Mouse (Mus musculus): ENCODE data around the gene A930004D18Rik. TPM values are rescaled to one million over a fixed set of nuclear protein-coding genes. Genes with fewer than 3 reads are reported as not detected.

Gene A930004D18Rik
- polyA plus RNA-seq, 1 experiment from 2014 or later, result 17.1 TPM

DNA sequence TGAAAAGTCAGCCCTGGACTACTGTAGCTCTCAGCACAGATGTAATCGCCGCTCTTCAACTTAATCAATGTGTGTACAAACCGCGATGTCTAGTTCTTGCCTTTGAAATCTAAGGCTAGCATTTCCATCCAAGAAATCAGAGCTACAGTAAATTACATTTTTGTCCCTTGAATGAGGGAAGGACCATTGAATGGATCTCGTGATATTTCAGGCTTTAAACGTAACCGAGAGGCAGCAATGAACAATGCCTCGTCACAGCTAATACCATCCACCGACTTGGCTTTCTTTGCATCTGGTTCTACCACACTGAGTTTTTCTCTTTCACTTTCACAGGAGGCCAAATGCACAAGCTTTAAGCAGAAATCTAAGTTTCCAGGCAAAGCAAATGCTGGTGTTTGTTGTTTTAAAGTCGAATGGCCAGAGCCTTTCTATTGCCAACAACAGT is 13.0 kb upstream of the A930004D18Rik start:
- H3K4me2 ChIP-seq (replicated peaks), result peak overlapping the region; percentile 66
- H3K4me3 ChIP-seq, result peak overlapping the region; percentile 28
- 6% methylated on average over 10 of the region's 10 CpGs for WGBS
- peak overlapping the region; percentile 70; the same call in 1 of the 2 replicates for H3K27ac ChIP-seq
- H3K36me3 ChIP-seq, result no peaks in the 10 kb centered on the region
- no peaks in the 10 kb centered on the region for H3K9me3 ChIP-seq
- peaks cover 43% of the 10 kb centered on the region for H3K4me1 ChIP-seq
- no peak for ATAC-seq (ENCODE audit: low FRiP score, low read depth)
- H3K9ac ChIP-seq, result peak overlapping the region; percentile 100
- no peaks in the 10 kb centered on the region for H3K27me3 ChIP-seq (replicated peaks)

DNA sequence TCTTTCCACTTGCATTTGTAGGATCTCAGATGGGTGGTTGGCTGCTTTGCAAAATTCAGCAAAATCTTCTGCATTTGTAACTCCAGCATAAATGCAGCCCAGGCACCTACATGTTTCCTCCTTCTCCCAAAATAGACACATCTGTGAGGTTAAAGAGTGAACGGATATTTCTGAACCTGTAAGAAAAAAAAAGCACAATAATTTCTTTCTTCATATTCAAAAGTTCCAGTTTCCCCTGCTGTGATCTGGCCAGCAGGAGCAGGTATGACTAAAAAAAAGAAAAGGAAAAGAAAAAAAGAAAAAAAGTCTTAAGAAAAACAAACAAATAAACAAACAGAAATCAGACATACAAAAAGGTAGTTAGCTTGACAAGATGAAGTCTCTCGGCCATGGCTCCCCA is 12.5 kb upstream of the A930004D18Rik start:
- H3K36me3 ChIP-seq, result no peaks in the 10 kb centered on the region
- H3K4me1 ChIP-seq, result peaks cover 43% of the 10 kb centered on the region

DNA sequence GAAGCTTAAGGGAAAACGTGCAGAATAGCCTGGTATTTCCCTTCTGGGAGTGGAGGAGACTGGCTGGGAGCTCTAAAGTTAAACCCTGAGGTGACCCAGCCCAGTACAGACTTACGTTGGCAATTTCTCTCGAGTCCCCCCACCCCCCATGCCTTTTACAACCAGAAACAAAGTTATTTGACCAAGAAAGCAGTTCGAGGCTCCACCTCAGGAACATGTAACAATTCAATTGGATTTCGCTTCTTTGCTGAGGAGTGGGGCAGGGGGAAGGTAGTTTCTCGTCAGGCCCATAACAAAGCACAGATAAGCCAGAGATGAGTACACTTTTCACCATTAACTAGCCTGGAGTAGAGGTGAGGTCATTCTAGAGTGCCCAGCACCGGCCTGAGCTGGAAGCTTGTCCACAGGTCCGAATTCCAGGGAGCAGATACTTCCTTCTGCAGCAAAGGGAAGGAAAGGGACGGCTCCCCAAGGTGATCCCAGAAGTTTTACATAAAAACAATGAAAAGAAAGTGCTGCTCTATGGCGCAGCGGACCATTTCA is 11.8 kb upstream of the A930004D18Rik start:
- H3K4me3 ChIP-seq, result peak overlapping the region; percentile 99
- peak overlapping the region; percentile 100 for H3K9ac ChIP-seq
- H3K27me3 ChIP-seq (replicated peaks), result no peaks in the 10 kb centered on the region
- no peaks in the 10 kb centered on the region for H3K9me3 ChIP-seq
- peaks cover 46% of the 10 kb centered on the region for H3K4me1 ChIP-seq
- WGBS, result 2% methylated on average over 11 of the region's 11 CpGs
- ATAC-seq (ENCODE audit: low FRiP score, low read depth), result 0 out of 2 replicates have a peak, but pooled peaks have one; percentile 33
- peak overlapping the region; percentile 66 for H3K4me2 ChIP-seq (replicated peaks)
- peak overlapping the region; percentile 100 for H3K27ac ChIP-seq
- no peaks in the 10 kb centered on the region for H3K36me3 ChIP-seq

More for the DNA sequence above, 12.5 kb upstream of the A930004D18Rik start:
- WGBS, result 4% methylated on average over 2 of the region's 2 CpGs
- H3K27me3 ChIP-seq (replicated peaks), result no peaks in the 10 kb centered on the region
- H3K9me3 ChIP-seq, result no peaks in the 10 kb centered on the region
- peak overlapping the region; percentile 99; the same call in 1 of the 2 replicates for H3K4me3 ChIP-seq
- H3K9ac ChIP-seq, result peak overlapping the region; percentile 100
- peak overlapping the region; percentile 66 for H3K4me2 ChIP-seq (replicated peaks)
- ATAC-seq (ENCODE audit: low FRiP score, low read depth), result no peak
- H3K27ac ChIP-seq, result peak overlapping the region; percentile 100

DNA sequence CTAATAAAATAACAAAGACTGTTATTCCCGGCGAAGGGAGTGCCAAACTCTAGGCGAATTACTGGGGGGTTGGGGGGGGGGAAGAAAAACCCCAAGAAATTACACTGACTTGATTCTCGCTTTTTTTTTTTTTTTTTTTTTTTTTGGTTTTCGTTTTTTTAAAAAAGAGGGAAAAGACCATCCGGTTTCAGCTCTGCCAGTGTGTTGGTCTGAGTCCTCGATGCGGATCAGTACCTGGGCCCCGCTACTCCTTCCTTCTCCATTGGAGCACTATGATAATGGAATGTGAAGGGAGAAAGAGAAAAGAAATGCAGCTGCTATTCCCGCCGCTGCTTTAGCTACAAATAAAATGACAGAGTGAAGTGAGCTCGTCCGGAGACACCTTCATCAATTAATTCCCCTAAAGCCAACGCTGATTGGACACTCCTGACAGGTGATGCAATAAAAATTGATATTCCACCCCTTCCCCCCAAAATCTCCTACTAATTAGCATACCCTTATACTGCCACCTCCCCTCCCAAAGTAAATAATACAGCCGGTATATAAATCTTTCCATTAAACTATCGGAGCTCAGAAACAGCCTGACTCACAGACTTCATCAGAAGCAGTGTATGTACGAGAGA is 11.0 kb upstream of the A930004D18Rik start, which contains the start of gene Skida1:
Gene Skida1 (minus strand): TSS at position 599 of the 623 bp plus-strand sequence.
- peak; percentile 72 for ATAC-seq (ENCODE audit: low FRiP score, low read depth)
- H3K9ac ChIP-seq, result peak within 1 kb of the TSS; percentile 100
- H3K27me3 ChIP-seq (replicated peaks), result no peaks in the 10 kb centered on the region
- peak within 1 kb of the TSS; percentile 66 for H3K4me2 ChIP-seq (replicated peaks)
- WGBS, result 0% methylated on average over 17 of the region's 17 CpGs
- peaks cover 44% of the 10 kb centered on the region for H3K4me1 ChIP-seq
- H3K36me3 ChIP-seq, result no peaks in the 10 kb centered on the region
- H3K4me3 ChIP-seq, result peak within 1 kb of the TSS; percentile 99
- no peaks in the 10 kb centered on the region for H3K9me3 ChIP-seq
- peak within 1 kb of the TSS; percentile 100 for H3K27ac ChIP-seq

DNA sequence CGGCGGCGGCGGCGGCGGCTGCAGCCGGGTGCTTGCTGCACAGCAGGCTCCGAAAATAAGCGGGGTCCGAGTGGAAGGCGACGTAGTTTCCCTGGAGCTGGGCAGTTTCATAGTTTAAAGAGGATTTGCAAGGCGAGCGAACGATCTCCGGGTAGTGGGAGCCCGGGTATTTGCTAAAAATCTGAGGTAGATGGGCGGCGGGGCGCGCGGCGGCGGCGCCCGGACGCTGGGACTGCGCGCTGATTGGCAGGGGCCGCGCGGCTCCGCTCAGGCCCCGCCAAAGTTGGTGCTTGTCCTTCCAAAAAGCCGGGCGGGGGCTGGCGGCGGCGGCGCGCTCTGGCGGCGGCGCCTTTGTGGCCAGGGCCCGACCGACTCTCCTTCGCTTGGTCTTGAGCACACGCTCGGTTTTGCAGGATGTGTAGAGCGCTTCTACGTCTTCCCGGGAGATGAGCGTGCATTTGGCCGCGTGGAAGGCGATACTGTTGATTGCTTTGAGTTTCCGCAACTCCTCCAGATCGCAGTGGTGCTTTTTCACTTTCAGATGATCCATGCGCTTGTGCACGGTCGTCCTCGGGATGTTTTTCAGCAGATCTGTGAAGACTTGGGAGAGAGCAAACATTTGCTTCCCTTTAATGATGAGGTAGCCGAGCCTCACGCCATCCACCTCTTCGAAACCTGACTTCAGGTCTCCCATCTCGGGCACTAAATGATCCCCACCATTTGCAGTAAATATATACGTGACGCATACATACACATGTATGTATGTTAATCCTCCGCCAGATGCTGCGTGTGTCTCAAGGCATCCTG is 10.3 kb upstream of the A930004D18Rik start:
- no peaks in the 10 kb centered on the region for H3K36me3 ChIP-seq
- no peaks in the 10 kb centered on the region for H3K27me3 ChIP-seq (replicated peaks)
- H3K4me1 ChIP-seq, result peaks cover 46% of the 10 kb centered on the region
- no peaks in the 10 kb centered on the region for H3K9me3 ChIP-seq
- H3K9ac ChIP-seq, result peak overlapping the region; percentile 100
- ATAC-seq (ENCODE audit: low FRiP score, low read depth), result peak; percentile 64
- H3K27ac ChIP-seq, result peak overlapping the region; percentile 100
- H3K4me3 ChIP-seq, result peak overlapping the region; percentile 99
- WGBS, result under 1% methylated on average over 70 of the region's 70 CpGs
- peak overlapping the region; percentile 66 for H3K4me2 ChIP-seq (replicated peaks)

DNA sequence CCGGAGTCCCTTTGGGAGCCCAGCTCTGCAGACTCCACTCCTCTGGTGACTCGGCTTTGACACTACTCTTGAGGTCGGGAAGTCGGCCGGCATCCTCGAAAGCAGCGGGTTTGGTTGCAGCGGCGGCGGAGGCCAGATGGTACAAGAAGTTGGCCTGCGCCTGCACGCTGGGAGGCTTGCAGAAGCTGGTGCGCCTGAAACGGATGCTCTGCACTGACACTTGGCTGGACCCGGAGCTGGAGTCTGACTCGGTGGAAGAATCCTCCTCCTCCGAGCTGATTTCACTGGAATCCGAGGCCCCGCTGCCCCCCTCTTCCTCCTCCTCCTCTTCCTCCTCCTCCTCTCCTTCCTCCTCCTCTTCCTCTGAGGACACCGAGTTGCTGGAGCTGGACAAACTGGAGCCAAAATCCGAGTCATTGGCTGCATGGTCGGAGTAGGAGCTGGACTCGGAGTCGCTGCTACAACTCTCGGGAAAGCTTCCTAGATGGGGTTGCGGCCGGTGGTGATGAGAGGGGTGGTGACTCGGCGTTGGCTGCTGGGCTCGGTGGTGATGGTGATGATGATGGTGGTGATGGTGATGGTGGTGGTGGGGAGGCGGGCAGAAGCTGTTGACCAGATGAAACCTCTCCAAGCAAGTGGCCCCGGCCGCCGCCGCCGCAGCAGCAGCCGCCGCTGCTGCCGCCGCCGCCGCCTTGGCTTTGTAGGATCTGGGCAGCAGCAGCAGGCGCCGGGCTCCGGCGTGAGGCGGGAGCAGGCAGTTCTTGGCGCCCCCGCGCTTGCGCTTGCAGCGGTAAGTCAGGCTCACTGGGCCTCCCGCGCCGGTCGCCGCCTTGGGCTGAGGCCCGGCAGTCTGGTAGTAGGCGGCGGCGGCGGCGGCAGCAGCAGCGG is 9.5 kb upstream of the A930004D18Rik start:
- Histone ChIP-seq H3K9me3 (no peaks in the 10 kb centered on the region), H3K4me2 (replicated peaks) (peak overlapping the region; percentile 66), H3K36me3 (no peaks in the 10 kb centered on the region), H3K27ac (peak overlapping the region; percentile 100), H3K27me3 (replicated peaks) (no peaks in the 10 kb centered on the region), H3K4me1 (peaks cover 49% of the 10 kb centered on the region), H3K9ac (peak overlapping the region; percentile 100), H3K4me3 (peak overlapping the region; percentile 99)
- no peak for ATAC-seq (ENCODE audit: low FRiP score, low read depth)
- WGBS, result under 1% methylated on average over 64 of the region's 64 CpGs

DNA sequence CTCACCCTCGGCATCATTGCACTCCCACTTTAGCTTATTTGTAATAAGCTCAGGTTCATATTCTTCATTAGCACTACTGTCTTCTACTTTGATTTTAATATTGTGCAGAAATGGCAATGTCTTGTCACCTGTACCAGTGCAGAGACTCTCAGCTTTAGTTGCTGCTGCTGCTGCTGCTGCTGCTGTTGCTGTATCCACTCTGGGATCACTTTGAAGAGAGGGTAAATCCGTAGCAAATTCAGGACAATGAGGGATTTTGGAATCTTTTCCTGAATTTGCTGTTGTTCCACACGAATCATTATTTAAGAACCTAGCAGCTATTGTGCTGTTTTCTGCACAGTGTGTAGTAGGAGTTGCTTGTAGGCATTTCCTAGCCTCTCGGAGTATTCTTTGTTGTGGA is 8.6 kb upstream of the A930004D18Rik start:
- H3K4me1 ChIP-seq, result peaks cover 48% of the 10 kb centered on the region

DNA sequence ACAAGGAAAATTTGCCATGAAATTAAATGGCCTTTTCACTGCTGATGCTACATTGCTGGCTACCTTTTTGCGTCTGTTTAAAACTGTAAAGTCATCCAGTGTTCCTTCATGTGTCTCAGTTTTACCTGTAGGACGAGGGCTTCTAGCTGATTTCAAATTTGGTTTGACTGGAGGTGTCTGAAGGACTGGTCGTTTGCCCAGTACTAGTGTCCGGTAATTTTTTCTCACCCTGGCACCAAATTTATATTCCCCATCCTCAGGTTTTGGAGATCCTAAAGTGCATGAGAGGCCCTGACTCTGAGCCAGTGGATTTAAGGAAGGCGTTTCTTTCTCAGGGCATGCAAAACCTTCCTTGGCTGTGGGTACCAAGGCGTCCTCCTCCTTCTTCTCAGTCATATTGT is 8.2 kb upstream of the A930004D18Rik start:
- no peak for ATAC-seq (ENCODE audit: low FRiP score, low read depth)
- H3K36me3 ChIP-seq, result no peaks in the 10 kb centered on the region
- peak overlapping the region; percentile 66 for H3K4me2 ChIP-seq (replicated peaks)
- peak overlapping the region; percentile 100 for H3K9ac ChIP-seq
- WGBS, result 6% methylated on average over 6 of the region's 6 CpGs
- H3K9me3 ChIP-seq, result no peaks in the 10 kb centered on the region
- peak overlapping the region; percentile 100 for H3K27ac ChIP-seq
- H3K4me3 ChIP-seq, result peak overlapping the region; percentile 99
- H3K4me1 ChIP-seq, result peaks cover 50% of the 10 kb centered on the region
- H3K27me3 ChIP-seq (replicated peaks), result no peaks in the 10 kb centered on the region

More for the DNA sequence above, 8.6 kb upstream of the A930004D18Rik start:
- H3K9ac ChIP-seq, result peak overlapping the region; percentile 100
- peak overlapping the region; percentile 100; the same call in 1 of the 2 replicates for H3K27ac ChIP-seq
- H3K36me3 ChIP-seq, result no peaks in the 10 kb centered on the region
- H3K4me2 ChIP-seq (replicated peaks), result peak overlapping the region; percentile 66
- no peaks in the 10 kb centered on the region for H3K27me3 ChIP-seq (replicated peaks)
- ATAC-seq (ENCODE audit: low FRiP score, low read depth), result no peak
- peak overlapping the region; percentile 99 for H3K4me3 ChIP-seq
- no peaks in the 10 kb centered on the region for H3K9me3 ChIP-seq
- 0% methylated on average over 4 of the region's 4 CpGs for WGBS

DNA sequence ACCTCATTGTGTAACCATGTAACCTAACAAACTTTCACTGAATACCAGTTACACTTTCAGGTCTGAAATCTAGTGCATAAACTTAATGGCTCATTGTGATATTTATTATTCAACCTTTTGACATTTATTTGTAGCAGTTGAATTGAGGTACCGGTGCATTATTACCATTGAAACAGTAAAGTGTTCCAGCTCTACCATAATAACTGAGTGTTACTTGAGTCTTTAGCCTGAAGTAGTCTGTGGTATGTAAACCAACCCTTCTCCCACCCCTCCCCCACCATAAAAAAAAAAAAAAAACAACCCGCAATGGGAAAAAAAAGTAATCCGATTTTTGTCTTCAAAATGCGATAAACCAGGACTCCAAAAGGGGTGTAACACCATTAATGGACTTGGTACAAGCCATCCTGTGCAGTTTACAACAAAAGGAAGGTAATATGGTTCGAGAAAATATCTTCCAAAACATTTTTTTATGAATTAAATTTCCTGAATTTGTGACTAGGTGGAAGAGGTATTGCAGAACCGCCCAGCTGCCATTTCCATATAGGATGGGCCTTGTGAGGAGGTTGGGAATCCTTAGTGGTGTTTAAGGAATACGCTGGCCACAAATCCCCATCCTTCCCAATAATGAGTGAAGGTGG is 7.7 kb upstream of the A930004D18Rik start:
- ATAC-seq (ENCODE audit: low FRiP score, low read depth), result no peak
- peaks cover 51% of the 10 kb centered on the region for H3K4me1 ChIP-seq
- H3K9ac ChIP-seq, result peak overlapping the region; percentile 100
- H3K36me3 ChIP-seq, result no peaks in the 10 kb centered on the region
- peak overlapping the region; percentile 99 for H3K4me3 ChIP-seq
- 5% methylated on average over 7 of the region's 7 CpGs for WGBS
- peak overlapping the region; percentile 66 for H3K4me2 ChIP-seq (replicated peaks)
- no peaks in the 10 kb centered on the region for H3K27me3 ChIP-seq (replicated peaks)
- H3K9me3 ChIP-seq, result no peaks in the 10 kb centered on the region
- H3K27ac ChIP-seq, result peak overlapping the region; percentile 100; the same call in 1 of the 2 replicates

DNA sequence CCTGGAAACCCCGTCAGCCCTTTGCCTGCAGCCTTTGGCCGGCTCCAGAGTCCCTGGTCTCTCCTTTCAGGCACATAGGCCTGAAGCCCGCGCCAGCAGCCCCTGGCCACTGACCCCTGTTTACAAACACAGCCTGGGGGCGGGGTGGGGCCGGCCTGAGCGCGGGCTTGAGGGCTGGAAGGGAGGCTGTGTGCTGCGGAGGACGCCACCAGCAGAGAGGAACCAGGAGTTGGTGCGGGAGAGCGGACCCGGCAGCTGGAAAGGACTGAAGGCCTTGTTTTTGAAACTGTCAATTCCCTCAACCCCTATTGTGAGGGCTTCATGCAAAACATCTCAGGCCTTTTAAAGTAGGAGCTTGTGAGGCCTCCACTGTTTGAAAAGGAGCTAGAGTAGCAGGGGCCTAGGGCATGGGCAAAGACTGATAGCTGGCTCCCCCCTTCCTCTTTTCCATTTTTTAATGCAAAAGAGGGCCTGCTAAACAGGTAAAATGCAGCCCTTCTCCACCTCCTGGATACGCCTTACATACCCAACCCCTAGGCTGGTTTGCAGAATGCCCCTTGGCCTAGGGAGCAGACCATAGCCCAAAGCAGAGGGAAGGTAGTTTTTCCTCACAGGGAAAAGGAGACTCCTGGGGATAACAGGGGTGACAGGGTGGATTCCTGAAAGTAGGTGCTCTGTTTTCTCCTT is 3.8 kb upstream of the A930004D18Rik start:
- peak overlapping the region; percentile 66 for H3K4me2 ChIP-seq (replicated peaks)
- H3K9ac ChIP-seq, result peak overlapping the region; percentile 68
- H3K27me3 ChIP-seq (replicated peaks), result no peaks in the 10 kb centered on the region
- H3K9me3 ChIP-seq, result no peaks in the 10 kb centered on the region
- H3K4me1 ChIP-seq, result peaks cover 62% of the 10 kb centered on the region
- H3K27ac ChIP-seq, result peak overlapping the region; percentile 69
- peak overlapping the region; percentile 22 for H3K4me3 ChIP-seq
- no peaks in the 10 kb centered on the region for H3K36me3 ChIP-seq
- WGBS, result 2% methylated on average over 14 of the region's 14 CpGs
- ATAC-seq (ENCODE audit: low FRiP score, low read depth), result peak; percentile 51

All from neural tube, embryonic 12.5 days (tissue).